Mouse (Mus musculus) lung, embryonic 16.5 days (tissue): ENCODE measurements around the gene Lrrc61. TPM values are rescaled to one million over a fixed set of nuclear protein-coding genes. Genes with fewer than 3 reads are reported as not detected.
"Not testable (repeated sequence)": the region's sequence is repeated elsewhere in the genome, so short reads cannot be mapped to it uniquely, and the experiment has no call there.

Experiments
- ATAC-seq: fragments of 200-750 bp; cut with Nextera tagmentation; 2 replicates; pipeline ENCODE4 v1.8.0; 2017; ENCODE audit warnings: low read depth, mild to moderate bottlenecking, moderate library complexity
- H3K27ac ChIP-seq: fragments of 300-500 bp; sonication (generic); 2 replicates; pipeline ENCODE4 v1.5.1; 2014; ENCODE audit warnings: mild to moderate bottlenecking, control low read depth, low read length
- H3K27me3 ChIP-seq: fragments of 300-500 bp; sonication (generic); 2 replicates; pipeline ENCODE4 v1.6.1; 2014; ENCODE audit warnings: low read depth, low read length, mixed read lengths; ENCODE audit not compliant: control insufficient read depth, insufficient read depth
- H3K36me3 ChIP-seq: fragments of 300-500 bp; sonication (generic); 2 replicates; pipeline ENCODE4 v1.6.1; 2014; ENCODE audit warnings: low read length; ENCODE audit not compliant: control insufficient read depth, insufficient read depth
- H3K4me1 ChIP-seq: fragments of 300-500 bp; sonication (generic); replicated peaks from 2 replicates; pipeline ENCODE4 v1.6.1; 2014; ENCODE audit warnings: low read length, mixed read lengths; ENCODE audit not compliant: control insufficient read depth, insufficient read depth
- H3K4me2 ChIP-seq: fragments of 300-500 bp; sonication (generic); 2 replicates; pipeline ENCODE4 v1.6.1; 2014; ENCODE audit warnings: low read depth, low read length, control low read depth
- H3K4me3 ChIP-seq: fragments of 300-500 bp; sonication (generic); 2 replicates; pipeline ENCODE4 v1.5.1; 2014; ENCODE audit warnings: mild to moderate bottlenecking, low read length, control low read depth
- H3K9ac ChIP-seq: fragments of 300-500 bp; sonication (generic); 2 replicates; pipeline ENCODE4 v1.6.1; 2014; ENCODE audit warnings: low read length, control low read depth
- H3K9me3 ChIP-seq: fragments of 300-500 bp; sonication (generic); 2 replicates; pipeline ENCODE4 v1.6.1; 2016; ENCODE audit warnings: low read length; ENCODE audit not compliant: control insufficient read depth
- WGBS: fragments of 180-500 bp; shearing (Covaris S2); extraction: QIAGEN DNeasy Blood & Tissue Kit; methylation state at CpG from one replicate; pipeline ENCODE4 v1.1.7; 2014; 5-methylcytosine and 5-hydroxymethylcytosine counted together
- polyA plus RNA-seq: library from polyadenylated mRNA; unstranded; fragments of >200 nt; fragmentation: Nextera tagmentation; extraction: Ambion mirVana; gene quantifications from 2 replicates; pipeline ENCODE4 v1.2.1, GENCODE M21; 2015

The Lrrc61 gene
- polyA plus RNA-seq = 5.8 and 8.8 TPM in 2 replicates

GRCm38 (mm10) chr6:48554280-48555103 is at the start of gene Lrrc61:
Lrrc61 (plus strand) TSS chr6:48554796.
- Histone ChIP-seq H3K4me2 (peak within 1 kb of the TSS; percentile 70), H3K4me1 (peaks cover 5% of the 10 kb centered on the region; the same call in 1 of the 2 replicates), H3K4me3 (peak within 1 kb of the TSS; percentile 58), H3K27me3 (no peaks in the 10 kb centered on the region), H3K9me3 (no peaks in the 10 kb centered on the region), H3K27ac (peak within 1 kb of the TSS; percentile 99), H3K9ac (peak within 1 kb of the TSS; percentile 66), H3K36me3 (no peaks in the 10 kb centered on the region)
- under 1% methylated on average over 39 of the region's 39 CpGs for WGBS
- ATAC-seq = peak; percentile 95

DNA sequence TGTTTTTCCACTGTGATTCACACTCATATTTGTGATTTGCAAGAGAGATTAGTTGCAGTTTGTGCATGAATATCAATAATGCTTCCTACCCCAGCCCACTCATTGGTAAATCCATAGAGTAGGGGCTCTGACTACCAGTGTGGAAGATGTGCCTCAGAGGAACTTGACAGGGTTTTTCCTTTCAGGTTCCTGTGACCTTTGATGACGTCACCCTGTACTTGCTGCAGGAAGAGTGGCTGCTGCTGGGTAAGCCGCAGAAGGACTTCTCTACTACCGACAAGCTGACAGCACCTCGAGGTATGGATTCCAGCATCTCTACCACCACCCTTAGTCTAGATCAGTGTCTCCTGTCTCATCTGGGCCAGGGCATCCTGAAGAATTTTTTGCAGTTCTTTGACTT is 46.5 kb upstream of the Lrrc61 start:
- H3K9ac ChIP-seq = no peak overlapping the region
- no peak overlapping the region for H3K4me2 ChIP-seq
- H3K36me3 ChIP-seq = no peaks in the 10 kb centered on the region; the same call in 1 of the 2 replicates
- no peaks in the 10 kb centered on the region for H3K27me3 ChIP-seq
- ATAC-seq = no peak
- H3K4me3 ChIP-seq = no peak overlapping the region
- H3K9me3 ChIP-seq = no peaks in the 10 kb centered on the region
- H3K27ac ChIP-seq = no peak overlapping the region
- peaks cover 6% of the 10 kb centered on the region for H3K4me1 ChIP-seq
- 52% methylated on average over 4 of the region's 4 CpGs for WGBS

DNA sequence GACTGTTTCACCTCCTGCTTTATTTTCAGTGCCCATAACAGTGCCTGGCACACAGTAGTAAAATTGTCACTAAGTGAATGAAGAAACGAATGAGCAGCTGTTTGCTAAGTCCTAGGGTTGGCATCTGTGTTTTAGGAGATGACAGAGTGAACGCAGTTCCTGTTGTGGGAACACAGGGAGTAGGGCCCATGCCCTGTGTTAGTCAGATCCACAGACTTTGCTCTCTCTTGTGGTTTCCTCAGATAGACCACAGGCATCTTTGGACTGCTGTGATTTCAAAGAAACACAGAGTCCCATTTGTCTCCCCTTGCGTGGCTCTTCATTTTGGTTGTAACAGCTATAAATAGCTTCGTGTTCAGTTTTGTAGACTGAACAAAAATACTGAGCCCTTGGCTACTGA is 44.2 kb upstream of the Lrrc61 start:
- Histone ChIP-seq H3K4me1 (no peaks in the 10 kb centered on the region), H3K9ac (no peak overlapping the region), H3K9me3 (no peaks in the 10 kb centered on the region), H3K36me3 (no peaks in the 10 kb centered on the region; the same call in none of the 2 replicates), H3K4me2 (no peak overlapping the region), H3K4me3 (no peak overlapping the region), H3K27ac (no peak overlapping the region), H3K27me3 (no peaks in the 10 kb centered on the region)
- ATAC-seq = no peak
- 78% methylated on average over 4 of the region's 4 CpGs for WGBS

- Histone ChIP-seq H3K9me3 (no peaks in the 10 kb centered on the region), H3K9ac (no peak overlapping the region), H3K36me3 (peaks cover 5% of the 10 kb centered on the region), H3K4me2 (no peak overlapping the region), H3K27ac (no peak overlapping the region), H3K4me1 (no peaks in the 10 kb centered on the region), H3K27me3 (no peaks in the 10 kb centered on the region), H3K4me3 (no peak overlapping the region)
- ATAC-seq = no peak
- WGBS = 83% methylated on average over 7 of the region's 7 CpGs
Measured at GRCm38 (mm10) chr6:48511861-48512260, 42.7 kb upstream of the Lrrc61 start.

DNA sequence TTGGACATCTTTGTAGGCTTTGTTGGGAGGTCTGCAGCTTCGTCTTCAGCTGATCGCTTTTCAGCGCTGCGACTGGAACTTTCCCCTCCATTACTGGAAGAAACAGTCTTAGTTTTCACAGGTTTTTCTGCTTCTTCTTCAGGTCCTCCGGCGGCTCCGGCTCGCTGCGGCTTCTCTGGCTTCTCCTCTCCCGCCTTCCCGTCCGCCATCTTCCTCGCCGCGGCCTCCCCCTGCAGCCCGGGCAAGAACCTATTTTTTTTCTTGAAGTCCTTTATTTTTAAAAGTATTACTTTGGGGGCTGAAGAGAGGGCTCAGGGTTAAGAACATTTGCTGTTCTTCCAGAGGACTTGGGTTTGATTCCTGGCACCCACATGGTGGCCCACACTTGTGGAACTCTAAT is 29.7 kb upstream of the Lrrc61 start:
- ATAC-seq, H3K36me3 ChIP-seq: not testable (repeated sequence)
- WGBS = 91% methylated on average over 14 of the region's 16 CpGs

GRCm38 (mm10) chr6:48527901-48528300 is 26.7 kb upstream of the Lrrc61 start:
- Histone ChIP-seq H3K9me3 (no peaks in the 10 kb centered on the region), H3K4me2 (no peak overlapping the region), H3K27ac (no peak overlapping the region), H3K4me3 (no peak overlapping the region), H3K27me3 (no peaks in the 10 kb centered on the region), H3K9ac (no peak overlapping the region), H3K4me1 (peaks cover 3% of the 10 kb centered on the region; the same call in 1 of the 2 replicates), H3K36me3 (no peaks in the 10 kb centered on the region)
- WGBS = 81% methylated on average over 9 of the region's 9 CpGs
- ATAC-seq = no peak

More for the DNA sequence above, 29.7 kb upstream of the Lrrc61 start:
- H3K9me3 ChIP-seq, H3K9ac ChIP-seq, H3K4me3 ChIP-seq, H3K4me1 ChIP-seq, H3K27ac ChIP-seq, H3K27me3 ChIP-seq, H3K4me2 ChIP-seq: not testable (repeated sequence)

- H3K4me2 ChIP-seq = no peak overlapping the region
- H3K27me3 ChIP-seq = no peaks in the 10 kb centered on the region
- WGBS = 62% methylated on average over 14 of the region's 14 CpGs
Measured at GRCm38 (mm10) chr6:48529261-48529660, 25.3 kb upstream of the Lrrc61 start.

GRCm38 (mm10) chr6:48529871-48530440 is 24.6 kb upstream of the Lrrc61 start:
- no peak overlapping the region for H3K27ac ChIP-seq
- 74% methylated on average over 16 of the region's 16 CpGs for WGBS
- no peak overlapping the region for H3K4me3 ChIP-seq
- no peaks in the 10 kb centered on the region for H3K36me3 ChIP-seq
- peaks cover 3% of the 10 kb centered on the region; the same call in 1 of the 2 replicates for H3K4me1 ChIP-seq
- ATAC-seq = no peak
- H3K4me2 ChIP-seq = no peak overlapping the region
- H3K27me3 ChIP-seq = no peaks in the 10 kb centered on the region
- H3K9me3 ChIP-seq = no peaks in the 10 kb centered on the region
- no peak overlapping the region for H3K9ac ChIP-seq

More at GRCm38 (mm10) chr6:48529261-48529660, 25.3 kb upstream of the Lrrc61 start:
- ATAC-seq = no peak
- H3K4me3 ChIP-seq = no peak overlapping the region
- H3K4me1 ChIP-seq = peaks cover 3% of the 10 kb centered on the region; the same call in 1 of the 2 replicates
- H3K9me3 ChIP-seq = no peaks in the 10 kb centered on the region
- no peak overlapping the region for H3K9ac ChIP-seq
- H3K36me3 ChIP-seq = no peaks in the 10 kb centered on the region
- H3K27ac ChIP-seq = no peak overlapping the region

- H3K27ac ChIP-seq = no peak overlapping the region
- ATAC-seq = peak; percentile 70; the same call in 1 of the 2 replicates
- peaks cover 3% of the 10 kb centered on the region; the same call in 1 of the 2 replicates for H3K4me1 ChIP-seq
- 36% methylated on average over 2 of the region's 2 CpGs for WGBS
- no peaks in the 10 kb centered on the region for H3K27me3 ChIP-seq
- H3K9ac ChIP-seq = no peak overlapping the region
- H3K36me3 ChIP-seq = no peaks in the 10 kb centered on the region
- no peaks in the 10 kb centered on the region for H3K9me3 ChIP-seq
- no peak overlapping the region for H3K4me3 ChIP-seq
- H3K4me2 ChIP-seq = no peak overlapping the region
Measured at GRCm38 (mm10) chr6:48530862-48531261, 23.7 kb upstream of the Lrrc61 start.
